Mouse (Mus musculus) liver, postnatal 0 days (tissue): ENCODE data around the gene Gpcpd1.
A peak's percentile ranks its signal among the peaks of the same experiment; 100 is the strongest.

ENCODE experiments used
- CTCF ChIP-seq: sonication (generic); IDR thresholded peaks from 2 replicates; pipeline ENCODE4 v1.5.1; 2016; ENCODE audit warnings: antibody characterized with exemption, low read depth
- EP300 ChIP-seq: IDR thresholded peaks from 2 replicates; pipeline ENCODE4 v1.6.1; 2016; ENCODE audit warnings: antibody characterized with exemption, low read depth, mild to moderate bottlenecking

DNA sequence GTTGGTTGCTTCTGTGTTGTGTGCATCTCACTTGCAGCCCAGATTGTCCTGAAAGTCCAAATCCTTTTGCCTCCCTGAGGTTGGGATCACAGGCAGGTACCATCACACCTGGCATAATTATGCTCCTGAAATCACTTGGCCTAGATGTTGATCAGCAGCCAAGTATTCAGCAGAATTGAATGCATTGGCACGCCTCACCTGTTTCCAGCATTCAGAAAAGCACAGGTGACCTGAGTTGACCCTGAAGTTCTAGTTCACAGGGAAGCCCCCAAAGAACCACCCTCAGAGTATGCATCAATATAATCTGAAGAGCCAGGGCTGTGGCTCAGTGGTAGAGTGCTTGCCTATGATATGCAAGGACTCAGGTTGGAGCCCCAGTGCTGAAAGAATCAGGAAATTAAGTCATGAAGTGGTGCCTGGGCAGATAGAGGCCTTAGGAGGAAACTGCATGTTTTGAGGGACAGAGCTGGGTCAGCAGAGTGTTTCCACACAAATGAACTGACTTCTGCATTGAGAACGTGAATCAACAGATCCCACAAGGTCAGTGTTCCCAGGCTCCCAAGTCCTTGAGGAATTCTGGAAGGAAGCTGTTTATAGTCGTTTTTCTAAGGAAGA lies 10.4 kb upstream of the Gpcpd1 start:
- 0 out of 2 replicates have a peak, but pooled peaks have one; percentile 7 for TF ChIP-seq EP300
- no peak for TF ChIP-seq CTCF
